In genomic region chr10:121129000-121129925, GRCm38 (mm10) we compare ENCODE assay signal across 8 mouse cellular contexts.
A peak's percentile ranks its signal among the peaks of the same experiment; 100 is the strongest.
DNase-seq lines count a peak whose midpoint lies in the region; ATAC-seq and TF ChIP-seq lines count a peak whose summit lies in the region.

No protein-coding gene starts in this region.

- no peaks in the 10 kb centered on the region for H3K27me3 ChIP-seq in cerebellum, adult 2 months (ENCODE audit: control insufficient read depth, insufficient read depth, low read length)
- H3K27me3 ChIP-seq in lung, embryonic 15.5 days: no peaks in the 10 kb centered on the region

- no peaks in the 10 kb centered on the region for H3K4me1 ChIP-seq in cerebellum, adult 2 months (ENCODE audit: control insufficient read depth, insufficient read depth, low read length)
- peaks cover 10% of the 10 kb centered on the region for H3K4me1 ChIP-seq in lung, embryonic 15.5 days

- no peaks in the 10 kb centered on the region for H3K36me3 ChIP-seq in lung, embryonic 15.5 days

- peak overlapping the region; percentile 32 for H3K4me2 ChIP-seq in lung, embryonic 15.5 days

- no peaks in the 10 kb centered on the region for H3K9me3 ChIP-seq in lung, embryonic 15.5 days

- no peak for TF ChIP-seq POLR2A in cerebellum, adult 2 months (IDR thresholded peaks at IDR 0.05; ENCODE audit: borderline replicate concordance, insufficient read depth, low read length)

- WGBS in cerebellum, adult 2 months: 31% methylated on average over 20 of the region's 20 CpGs
- 36% methylated on average over 20 of the region's 20 CpGs for WGBS in lung, embryonic 15.5 days

- H3K4me3 ChIP-seq in cerebellum, adult 2 months (replicated peaks; ENCODE audit: insufficient read depth, low read depth, low read length): no peak overlapping the region
- H3K4me3 ChIP-seq in left cerebral cortex, adult 2 months: no peak overlapping the region
- no peak overlapping the region for H3K4me3 ChIP-seq in lung, embryonic 15.5 days

- no peak overlapping the region for H3K27ac ChIP-seq in cerebellum, adult 2 months (ENCODE audit: insufficient read depth, low read length)
- no peak overlapping the region for H3K27ac ChIP-seq in left cerebral cortex, adult 2 months
- no peak overlapping the region; the same call in 1 of the 2 replicates for H3K27ac ChIP-seq in lung, embryonic 15.5 days

- intact Hi-C loops in left cerebral cortex, postnatal 4 days (cut with DNase I): no loop called here
- intact Hi-C loops in left cerebral cortex, adult 2 months (cut with DNase I): no loop called here

- no peak for ATAC-seq in lung, embryonic 15.5 days (ENCODE audit: borderline replicate concordance, extremely low read depth, low FRiP score, low TSS enrichment)

- H3K9ac ChIP-seq in lung, embryonic 15.5 days: no peak overlapping the region

- peak; percentile 14 to 32 for DNase-seq in cerebellum, adult 2 months
- no peak for DNase-seq in cerebellum, adult 11-12 months
- DNase-seq in left cerebral cortex, postnatal 4 days: peak; percentile 81
- no peak for DNase-seq in left cerebral cortex, adult 2 months (ENCODE audit: extremely low spot score in 1 of 2, low spot score in 2 of 2)
- peak; percentile 53 for DNase-seq in gastrocnemius, postnatal 25 days
- DNase-seq in urinary bladder, postnatal 10 days (ENCODE audit: low spot score): no peak
- DNase-seq in right cerebral cortex, postnatal 25 days: no peak

- TF ChIP-seq CTCF in cerebellum, adult 2 months (IDR thresholded peaks at IDR 0.05; ENCODE audit: borderline replicate concordance, insufficient read depth, low read depth, low read length): no peak
- TF ChIP-seq CTCF in left cerebral cortex, adult 2 months (IDR thresholded peaks at IDR 0.05): no peak

Comparison
In these comparisons a context has a peak if more than half of its experiments do, and no peak if none do; other contexts are left out.
1. DNase-seq: peak in cerebellum, adult 2 months (2 of 2), left cerebral cortex, postnatal 4 days (single experiment) and gastrocnemius, postnatal 25 days (single experiment); none in cerebellum, adult 11-12 months (single experiment), left cerebral cortex, adult 2 months (0 of 2), urinary bladder, postnatal 10 days (single experiment) and right cerebral cortex, postnatal 25 days (single experiment).